Mouse (Mus musculus): Measurements from ENCODE around the gene Dchs1. TPM values are rescaled to one million over a fixed set of nuclear protein-coding genes. Genes with fewer than 3 reads are reported as not detected.
"Not testable (repeated sequence)": the region's sequence is repeated elsewhere in the genome, so short reads cannot be mapped to it uniquely, and the experiment has no call there.

Gene Dchs1
- total RNA-seq, 2 experiments from 2014 or later: 46.4 to 47.4 TPM

GRCm38 (mm10) chr7:105743246-105743925, 44.1 kb downstream of the Dchs1 start:
- DNase-seq (ENCODE audit: low spot score in 2 of 2): not testable (repeated sequence)

- DNase-seq (ENCODE audit: low spot score in 2 of 2): not testable (repeated sequence)
Measured at GRCm38 (mm10) chr7:105742539-105743215, 44.8 kb downstream of the Dchs1 start.

DNA sequence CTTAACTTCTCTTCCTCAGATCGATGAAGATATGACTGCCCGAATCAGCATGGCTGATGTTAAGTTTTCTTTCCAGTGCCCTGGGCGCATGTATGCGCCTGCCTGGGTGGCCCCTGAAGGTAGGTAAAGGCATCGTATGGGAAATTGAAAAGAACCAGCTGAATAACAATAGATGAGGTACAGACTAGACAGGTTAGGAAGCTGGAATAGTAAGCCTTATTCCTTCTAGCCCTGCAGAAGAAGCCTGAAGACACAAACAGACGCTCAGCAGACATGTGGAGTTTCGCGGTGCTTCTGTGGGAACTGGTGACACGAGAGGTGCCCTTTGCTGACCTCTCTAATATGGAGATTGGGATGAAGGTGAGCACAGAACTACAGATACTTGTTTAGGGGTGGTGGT, 45.5 kb downstream of the Dchs1 start:
- DNase-seq (ENCODE audit: low spot score in 2 of 2): no peak

DNA sequence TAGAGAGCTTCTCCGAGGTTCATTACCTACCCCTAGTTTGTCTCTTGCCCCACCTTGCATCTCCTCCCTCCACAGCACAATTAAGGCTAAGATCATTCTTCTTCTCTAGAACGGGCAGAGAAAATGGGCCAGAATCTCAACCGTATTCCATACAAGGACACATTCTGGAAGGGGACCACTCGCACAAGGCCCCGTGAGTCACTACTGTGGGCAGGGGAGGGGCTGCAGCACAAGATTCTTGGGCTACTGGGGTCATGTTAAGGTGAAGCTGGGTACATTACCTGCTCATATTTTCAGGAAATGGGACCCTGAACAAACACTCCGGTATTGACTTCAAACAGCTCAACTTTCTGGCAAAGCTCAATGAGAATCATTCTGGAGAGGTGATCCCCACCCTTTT, 46.6 kb downstream of the Dchs1 start:
- DNase-seq (ENCODE audit: low spot score in 2 of 2): no peak

DNA sequence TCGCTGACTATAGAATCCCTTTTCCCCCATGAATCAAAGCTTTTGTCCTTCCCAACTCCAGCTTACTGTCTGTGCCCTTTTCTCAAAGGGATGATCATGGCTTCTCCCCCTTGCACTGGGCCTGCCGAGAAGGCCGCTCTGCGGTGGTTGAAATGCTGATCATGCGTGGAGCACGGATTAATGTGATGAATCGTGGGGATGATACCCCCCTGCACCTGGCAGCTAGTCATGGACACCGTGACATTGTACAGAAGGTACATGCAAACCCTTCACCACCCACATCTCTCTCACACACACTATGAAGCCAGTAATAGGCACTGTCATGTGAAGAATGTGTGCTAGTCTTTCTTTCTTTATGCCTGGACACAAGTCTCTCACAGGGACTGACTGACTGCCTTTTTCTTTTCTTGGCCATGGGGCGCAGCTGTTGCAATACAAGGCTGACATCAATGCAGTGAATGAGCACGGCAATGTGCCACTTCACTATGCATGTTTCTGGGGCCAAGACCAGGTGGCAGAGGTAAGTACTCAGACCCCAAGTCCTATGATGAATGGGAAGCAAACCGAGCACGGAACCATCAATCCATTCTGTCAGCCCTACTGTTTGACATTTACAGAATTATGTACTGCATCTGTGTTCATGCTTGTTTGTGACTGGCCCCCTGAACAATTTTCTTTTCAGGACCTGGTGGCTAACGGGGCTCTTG, 47.2 kb downstream of the Dchs1 start:
- DNase-seq (ENCODE audit: low spot score in 2 of 2): no peak

DNA sequence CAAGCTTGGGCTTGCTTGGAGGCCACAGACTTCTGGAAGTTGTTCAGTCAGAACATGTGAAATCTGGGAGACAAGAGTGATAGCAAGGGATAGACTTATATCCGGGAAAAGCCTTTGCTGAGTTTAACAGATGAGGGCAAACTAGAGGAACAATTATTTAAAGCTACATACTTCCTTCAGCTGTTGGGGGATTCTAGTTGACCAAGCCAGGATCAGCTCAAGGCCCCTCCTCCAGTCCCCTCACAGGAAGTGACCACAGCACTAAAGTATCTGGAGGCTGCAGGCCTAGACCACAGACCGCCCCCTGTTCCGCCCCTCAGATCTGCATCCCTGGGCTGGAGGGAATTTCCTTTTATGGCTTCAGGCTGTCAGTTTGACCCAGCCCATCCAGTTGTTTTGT, 48.5 kb downstream of the Dchs1 start:
- DNase-seq (ENCODE audit: low spot score in 2 of 2): no peak

GRCm38 (mm10) chr7:105738286-105738685, 49.2 kb downstream of the Dchs1 start:
- no peak for DNase-seq (ENCODE audit: low spot score in 2 of 2)

DNA sequence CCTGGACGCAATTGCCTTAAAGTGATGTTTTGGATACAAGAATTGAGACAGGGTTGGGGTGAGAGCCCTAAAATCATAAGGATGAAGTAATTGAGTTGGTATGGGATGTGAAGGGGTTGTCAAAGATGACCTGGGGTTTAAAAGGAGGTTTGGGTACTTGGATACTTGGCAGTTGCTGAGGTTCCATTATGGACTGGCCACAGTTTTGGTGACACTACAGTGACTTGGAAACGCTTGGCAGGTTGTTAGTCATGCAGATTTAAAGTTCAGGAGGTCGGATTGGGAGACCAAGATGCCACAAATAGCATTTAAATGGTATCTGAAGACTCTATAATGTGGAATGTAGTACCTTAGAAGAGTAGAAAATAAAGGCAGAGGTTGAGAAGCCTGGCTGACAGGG, 49.8 kb downstream of the Dchs1 start:
- no peak for DNase-seq (ENCODE audit: low spot score in 2 of 2)

GRCm38 (mm10) chr7:105736911-105737521, 50.4 kb downstream of the Dchs1 start, which contains the start of gene Rrp8:
Rrp8 (minus strand) TSS chr7:105737385.
- DNase-seq (ENCODE audit: low spot score in 2 of 2): peak; percentile 35 to 52

DNA sequence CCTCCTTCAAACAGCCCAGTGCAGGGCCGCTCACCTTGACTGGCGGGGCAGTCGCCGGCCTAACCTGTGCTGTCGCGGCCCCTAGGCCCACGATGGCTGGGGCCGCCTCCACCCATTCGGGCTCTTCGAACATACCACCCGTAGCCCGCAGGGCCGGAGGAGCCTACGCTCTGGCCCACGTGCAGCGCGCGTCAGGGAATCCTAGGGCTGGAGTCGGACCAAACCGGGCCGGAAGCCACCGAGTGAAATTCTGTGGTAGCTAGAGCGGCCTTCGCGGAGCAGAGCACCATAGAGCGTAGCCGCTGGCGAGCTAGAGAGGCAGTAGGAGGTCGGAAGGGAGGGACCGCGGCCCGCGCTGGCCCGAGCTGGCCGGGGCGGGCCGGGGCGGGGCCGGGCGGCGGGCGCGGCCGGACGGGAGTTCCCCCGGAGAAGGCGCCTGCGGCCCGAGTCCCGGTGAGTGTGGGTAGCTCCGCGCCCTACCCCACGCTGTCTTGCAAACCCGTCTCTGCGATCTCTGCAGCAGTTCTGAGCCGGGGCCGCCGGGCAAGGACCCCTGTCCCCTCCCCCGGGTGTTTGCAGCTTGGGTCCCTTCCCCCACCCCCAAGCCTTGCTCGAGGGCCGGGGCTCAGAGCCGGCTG, 51.1 kb downstream of the Dchs1 start, which contains the start of gene Ilk:
TSS of gene Ilk (plus strand) at position 329 of the 638 bp plus-strand sequence.
- peak; percentile 89 to 92 for DNase-seq (ENCODE audit: low spot score in 2 of 2)

GRCm38 (mm10) chr7:105735464-105735863, 52.0 kb downstream of the Dchs1 start:
- not testable (repeated sequence) for DNase-seq (ENCODE audit: low spot score in 2 of 2)

DNA sequence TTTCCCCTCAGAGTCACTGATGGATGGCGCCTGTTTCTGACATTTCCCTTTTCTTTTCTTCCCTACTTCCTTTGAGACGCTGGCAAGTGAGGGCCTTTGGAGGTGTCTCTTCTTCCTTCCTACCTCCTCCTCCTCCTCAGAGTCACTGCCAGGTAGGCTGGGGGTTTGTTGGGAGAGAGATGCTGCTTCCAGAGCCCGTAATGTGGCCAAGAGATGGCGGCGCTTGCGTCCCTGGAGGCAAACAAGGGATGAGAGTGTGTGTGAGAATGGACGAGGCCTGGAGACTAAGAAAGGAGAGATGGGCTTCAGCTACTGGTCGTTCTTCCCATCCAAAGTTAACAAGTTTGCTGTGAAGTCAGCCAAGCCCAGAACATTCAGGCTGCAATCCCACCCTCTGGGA, 52.6 kb downstream of the Dchs1 start:
- no peak for DNase-seq (ENCODE audit: low spot score in 2 of 2)

DNA sequence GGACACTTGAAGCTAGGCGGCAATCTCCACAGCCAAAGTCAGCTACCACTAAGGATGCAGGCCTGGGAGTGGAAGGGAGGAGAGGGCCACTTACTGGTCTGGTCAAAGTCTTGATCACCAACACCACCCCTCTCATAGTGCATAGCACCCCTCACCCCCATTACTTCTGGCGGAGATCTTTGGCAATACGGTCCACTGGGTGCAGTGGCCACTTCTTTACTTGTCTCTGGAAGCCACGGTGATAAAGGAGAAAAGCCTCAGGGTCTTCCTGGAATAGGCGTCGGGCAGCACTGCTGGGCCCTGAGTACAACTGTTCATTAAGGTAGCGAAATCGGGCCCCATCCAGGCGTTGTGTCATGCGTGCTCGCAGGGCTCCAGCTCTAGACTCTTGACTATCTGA, 53.6 kb downstream of the Dchs1 start:
- no peak for DNase-seq (ENCODE audit: low spot score in 2 of 2)

DNA sequence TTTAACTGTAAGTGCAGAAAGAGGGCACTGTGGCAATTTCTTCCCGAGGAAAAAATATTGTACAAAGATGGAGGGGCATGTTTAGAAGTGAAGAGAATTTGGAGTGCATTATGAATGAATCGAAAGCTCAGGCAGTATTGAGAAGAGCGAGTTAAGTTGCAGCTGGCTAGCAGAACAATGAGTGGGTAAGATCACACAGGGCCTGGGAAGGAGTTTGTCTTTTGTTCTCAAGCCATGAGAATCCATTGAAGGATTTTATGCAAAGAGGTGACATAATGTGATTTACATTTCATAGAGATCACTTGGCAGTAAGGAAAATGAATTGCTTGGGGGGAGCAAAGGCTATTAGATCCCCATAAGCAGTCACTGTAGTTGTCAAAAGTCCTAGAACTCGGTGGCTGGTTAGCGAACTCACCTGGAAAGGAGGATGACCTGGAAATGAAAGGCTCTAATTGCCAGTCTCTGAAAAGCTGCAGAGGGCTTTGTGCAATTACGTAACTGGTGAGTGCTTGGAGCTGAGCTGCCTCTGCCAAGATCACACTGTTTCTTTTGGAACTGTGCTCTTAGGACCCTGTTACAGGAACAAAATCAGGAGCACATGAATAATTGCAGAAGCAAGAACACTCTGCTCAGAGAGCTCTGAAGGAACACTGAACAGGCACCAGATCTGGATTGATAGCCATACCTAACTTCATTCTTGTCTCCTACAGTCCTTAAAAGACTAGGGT, 58.6 kb downstream of the Dchs1 start:
- no peak for DNase-seq (ENCODE audit: low spot score in 2 of 2)

DNA sequence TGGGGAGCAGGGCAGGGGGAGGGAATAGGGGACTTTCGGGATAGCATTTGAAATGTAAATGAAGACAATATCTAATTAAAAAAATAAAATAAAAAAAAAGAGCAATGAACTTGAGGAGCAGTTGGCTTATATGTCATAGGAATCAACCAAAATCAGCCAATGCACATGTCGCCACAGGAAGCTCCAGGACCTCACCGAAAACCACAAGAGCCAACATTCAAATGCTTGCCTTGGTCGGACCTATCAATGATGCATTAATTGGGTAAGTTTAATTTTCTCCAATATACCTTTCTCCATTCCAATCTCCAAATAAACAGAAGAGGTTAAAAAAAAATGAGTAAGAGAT, 60.5 kb downstream of the Dchs1 start:
- no peak for DNase-seq (ENCODE audit: low spot score in 2 of 2)

DNA sequence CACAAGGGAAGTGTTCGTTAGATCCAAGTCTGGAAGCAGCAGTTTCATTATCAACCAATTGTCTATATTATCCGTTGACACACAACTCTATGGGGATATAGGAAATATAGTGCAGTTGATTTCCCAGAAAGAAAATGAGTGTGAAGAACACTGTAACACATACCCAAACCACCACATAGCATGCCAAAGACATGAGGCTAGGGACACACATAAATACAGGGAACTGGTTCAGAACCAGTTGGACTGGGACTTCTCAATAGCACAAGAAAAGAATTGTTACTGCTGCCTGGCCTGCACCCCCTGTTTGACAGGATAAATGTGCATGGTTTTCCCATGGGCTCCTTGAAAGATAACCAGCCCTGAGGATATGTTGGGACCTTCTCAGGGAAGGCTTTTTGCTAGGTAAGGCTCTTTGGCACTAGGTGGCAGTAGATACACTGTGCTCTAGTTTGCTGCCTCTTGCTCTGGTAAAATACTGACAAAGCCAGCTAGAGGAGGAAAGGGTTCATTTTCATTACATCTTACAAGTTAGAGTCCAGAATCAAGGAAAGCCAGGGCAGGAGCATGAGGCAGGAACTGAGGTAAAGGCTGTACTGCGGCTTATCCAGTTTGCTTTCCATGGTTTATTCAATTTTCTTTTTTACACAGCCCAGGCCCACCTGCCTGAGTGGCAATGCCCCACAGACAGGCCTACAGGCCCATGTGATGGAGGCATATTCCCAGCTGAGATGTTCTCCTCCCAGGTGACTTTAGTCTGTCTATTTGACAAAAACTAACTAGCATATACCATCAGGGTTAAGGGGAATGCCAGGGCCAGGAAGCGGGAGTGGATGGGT, 61.1 kb downstream of the Dchs1 start:
- peak; percentile 42 to 57 for DNase-seq (ENCODE audit: low spot score in 2 of 2)

GRCm38 (mm10) chr7:105721916-105722315, 65.5 kb downstream of the Dchs1 start:
- DNase-seq (ENCODE audit: low spot score in 2 of 2): no peak

- DNase-seq (ENCODE audit: low spot score in 2 of 2): no peak
Measured at GRCm38 (mm10) chr7:105715366-105715765, 72.1 kb downstream of the Dchs1 start.

DNA sequence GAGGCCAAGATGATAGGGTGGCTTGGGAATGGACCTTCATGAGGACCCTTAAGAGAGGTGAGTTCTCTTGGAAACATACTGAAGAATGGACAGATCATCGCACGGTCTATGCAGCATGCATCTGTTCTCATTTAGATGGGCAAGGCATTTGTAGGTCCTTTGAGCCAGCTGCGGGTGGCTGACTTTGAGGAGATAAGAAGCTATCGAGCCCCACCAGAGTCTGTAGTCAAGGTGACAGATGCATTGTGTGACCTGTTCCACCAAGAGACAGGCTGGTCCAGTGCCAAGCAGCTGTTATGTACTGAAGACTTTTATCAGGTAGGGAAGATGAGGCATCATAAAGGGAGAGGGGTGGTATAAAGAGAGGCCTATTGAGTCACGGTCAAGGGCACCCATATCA, 78.7 kb downstream of the Dchs1 start:
- no peak for DNase-seq (ENCODE audit: low spot score in 2 of 2)

DNA sequence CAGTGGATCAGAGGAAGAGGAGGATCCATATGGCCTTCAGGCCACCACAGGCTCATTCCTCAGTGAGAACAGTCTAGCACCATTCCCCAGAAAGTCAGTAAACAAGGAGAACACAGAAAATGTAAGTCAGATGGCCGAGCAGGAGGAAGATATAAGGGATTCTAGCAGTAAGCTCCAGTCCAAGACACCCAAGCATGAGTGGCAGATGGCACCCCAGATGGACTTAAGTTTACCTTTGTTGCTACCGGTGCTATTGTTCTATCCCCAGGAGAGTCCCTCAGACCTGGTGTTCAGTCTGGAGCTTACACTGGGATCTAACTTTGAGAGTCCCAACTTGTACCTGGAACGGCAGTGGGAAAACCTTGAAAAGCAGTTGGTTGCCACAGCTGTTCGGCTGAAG, 83.6 kb downstream of the Dchs1 start:
- no peak for DNase-seq (ENCODE audit: low spot score in 2 of 2)
